Mouse (Mus musculus) layer of hippocampus, adult 11-12 months (tissue): ENCODE results near the gene Man1a.
A peak's percentile ranks its signal among the peaks of the same experiment; 100 is the strongest.

Experiments
- DNase-seq: peaks from one replicate; pipeline ENCODE4 v3.0.0; 2022; ENCODE audit warnings: low spot score

Gene Man1a

DNA sequence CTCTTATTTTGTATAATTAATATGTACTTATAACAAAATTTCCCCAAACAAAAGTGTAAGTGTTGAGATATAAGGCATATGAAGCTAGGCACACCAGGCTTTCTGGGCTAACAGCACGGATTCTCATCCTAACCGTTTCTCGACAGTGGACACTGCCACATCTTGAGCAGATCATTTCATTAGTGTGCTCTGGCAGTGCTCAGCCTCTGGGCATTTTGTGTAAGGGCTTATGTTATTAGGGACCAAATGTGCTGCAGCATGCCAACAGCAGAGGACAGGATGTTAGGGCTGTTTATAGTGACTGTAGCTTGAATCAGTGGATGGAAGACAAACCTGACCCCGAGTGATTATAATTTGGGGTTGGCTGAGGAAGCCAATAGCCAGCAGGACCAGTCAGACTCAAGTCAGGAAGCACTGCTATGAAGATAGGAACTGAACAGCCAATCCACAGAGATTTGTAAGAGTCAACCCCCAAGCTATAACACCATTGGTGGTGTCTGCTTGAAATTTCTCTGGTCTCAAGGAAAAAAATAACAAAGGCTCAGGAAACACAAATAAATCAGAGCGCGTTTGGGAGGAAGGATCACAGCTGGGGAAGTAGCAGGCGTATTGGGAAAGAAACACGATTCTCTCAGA, 161.3 kb downstream of the Man1a start:
- DNase-seq = no peak

DNA sequence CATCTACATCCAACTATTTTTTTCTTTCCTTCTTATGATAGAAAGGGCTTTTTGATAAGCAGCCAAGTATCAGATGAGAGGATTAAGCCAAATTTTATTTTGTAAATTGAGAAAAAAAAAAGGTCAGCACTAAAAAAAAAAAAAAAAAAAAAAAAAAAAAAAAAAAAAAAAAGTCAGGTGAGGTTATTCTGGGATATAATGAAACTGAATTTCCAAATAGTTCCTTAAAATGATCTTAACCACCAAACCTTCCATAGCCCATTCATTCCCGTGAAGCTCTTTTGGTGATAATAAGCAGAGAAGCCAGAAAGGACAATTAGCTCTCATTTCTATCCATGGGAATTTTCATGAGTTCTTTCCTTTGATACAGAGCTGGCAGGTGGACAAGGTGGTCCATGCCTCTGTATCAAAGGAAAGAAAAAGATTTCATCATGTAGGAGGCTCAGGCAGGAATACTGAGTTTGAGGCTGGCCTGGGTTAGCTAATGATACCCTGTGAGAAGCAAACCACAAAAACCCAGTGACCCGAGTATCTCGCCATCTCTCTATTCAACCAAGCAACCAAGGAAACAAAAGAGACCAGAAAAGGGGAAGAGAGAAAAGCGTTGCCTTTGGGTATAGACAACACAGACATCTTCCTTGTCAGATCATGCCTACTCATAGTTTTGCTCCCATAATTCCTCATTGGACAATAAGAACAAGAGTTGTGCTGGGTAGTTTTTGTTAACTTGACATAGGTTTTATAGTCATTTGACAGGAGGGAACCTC, 162.7 kb downstream of the Man1a start:
- DNase-seq = no peak

DNA sequence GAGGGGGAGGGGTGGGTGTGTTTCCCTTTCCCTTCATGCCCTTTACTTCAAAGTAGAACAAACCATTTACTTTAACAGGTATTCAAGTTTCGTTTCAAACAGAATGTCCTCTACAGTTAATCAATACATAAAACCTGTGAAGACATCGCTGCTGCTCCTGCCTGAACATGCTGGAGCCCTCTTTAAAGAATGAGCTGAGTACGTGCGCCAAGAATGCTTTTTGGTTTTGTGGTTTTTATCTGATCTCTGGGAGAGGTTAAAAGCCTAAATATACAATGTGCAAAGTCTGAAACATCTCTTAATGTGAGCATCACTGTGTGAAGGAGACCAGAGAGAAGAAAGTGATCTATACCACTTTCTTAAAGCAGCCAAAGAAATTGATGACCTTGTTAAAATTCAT, 186.9 kb downstream of the Man1a start:
- no peak for DNase-seq

DNA sequence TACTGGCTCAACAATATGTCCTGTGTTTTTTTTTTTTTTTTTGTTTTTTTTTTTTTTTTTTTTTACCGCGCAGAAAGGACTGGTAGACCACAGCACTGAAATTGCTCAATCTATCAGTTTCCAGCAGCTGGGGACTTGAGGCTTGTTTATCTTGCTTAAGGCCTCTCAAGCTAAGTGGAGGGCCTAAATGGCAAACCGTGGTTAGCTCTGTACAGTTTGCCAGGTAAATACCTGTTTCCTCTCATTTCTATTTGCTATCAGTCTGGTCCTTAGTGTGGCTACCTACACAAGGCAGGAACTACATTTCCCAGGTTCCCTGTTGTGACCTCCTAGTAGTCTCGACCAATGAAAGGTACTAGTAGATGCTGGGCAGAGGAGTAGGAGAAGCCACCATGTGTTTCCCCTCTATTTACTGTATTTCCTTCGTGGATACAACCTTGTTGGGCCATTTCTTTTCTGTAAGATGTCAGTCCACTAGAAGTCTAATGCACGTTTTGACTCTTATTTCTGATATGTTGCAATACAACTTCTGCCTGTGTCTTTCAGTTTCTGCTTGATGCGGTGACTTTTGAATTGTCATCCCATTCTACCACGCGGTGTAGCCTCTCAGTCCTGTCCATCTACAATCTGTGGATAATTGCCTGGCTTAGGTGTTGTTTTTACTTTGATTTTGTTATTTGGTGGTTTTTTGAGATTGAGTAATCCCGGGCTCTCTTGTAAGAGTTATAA, 187.9 kb downstream of the Man1a start:
- DNase-seq = no peak

DNA sequence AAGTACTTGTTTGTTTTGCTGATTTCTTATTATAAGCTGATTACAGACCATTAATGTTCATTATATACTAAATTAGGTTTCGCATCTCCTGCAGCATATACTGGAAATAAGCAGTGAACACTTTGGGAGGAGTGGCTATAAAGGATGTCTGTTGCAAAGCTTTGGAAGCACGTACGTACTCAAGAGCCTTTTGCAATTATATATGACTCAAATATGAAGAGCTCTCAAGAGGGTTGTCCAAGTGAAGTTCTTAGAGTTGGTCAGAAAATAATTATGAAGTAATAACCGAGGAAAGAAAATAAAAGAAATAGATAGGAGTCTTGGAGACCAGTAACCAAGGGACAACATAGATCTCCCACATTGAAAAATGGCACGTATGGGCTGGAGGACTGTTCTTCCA, 189.9 kb downstream of the Man1a start:
- no peak for DNase-seq

DNA sequence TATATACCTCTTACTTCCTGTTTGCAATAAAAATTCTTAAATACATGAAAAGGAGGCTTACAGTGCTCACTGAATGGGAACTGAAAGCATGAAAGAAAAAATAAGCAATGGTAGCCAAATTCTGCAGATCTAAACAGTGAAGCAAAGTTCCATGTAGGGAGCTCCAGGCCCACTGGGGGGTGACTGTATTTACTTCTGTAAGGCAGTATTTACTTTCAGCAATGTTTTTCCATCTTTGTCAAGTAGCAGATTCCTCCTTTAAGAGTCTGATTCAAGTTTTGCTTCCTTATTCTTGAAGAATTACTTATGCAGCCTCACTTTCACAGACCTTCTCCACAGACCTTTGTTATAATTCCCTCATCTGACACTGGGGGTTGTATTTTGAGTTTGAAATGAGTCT, 195.1 kb downstream of the Man1a start:
- DNase-seq = no peak

DNA sequence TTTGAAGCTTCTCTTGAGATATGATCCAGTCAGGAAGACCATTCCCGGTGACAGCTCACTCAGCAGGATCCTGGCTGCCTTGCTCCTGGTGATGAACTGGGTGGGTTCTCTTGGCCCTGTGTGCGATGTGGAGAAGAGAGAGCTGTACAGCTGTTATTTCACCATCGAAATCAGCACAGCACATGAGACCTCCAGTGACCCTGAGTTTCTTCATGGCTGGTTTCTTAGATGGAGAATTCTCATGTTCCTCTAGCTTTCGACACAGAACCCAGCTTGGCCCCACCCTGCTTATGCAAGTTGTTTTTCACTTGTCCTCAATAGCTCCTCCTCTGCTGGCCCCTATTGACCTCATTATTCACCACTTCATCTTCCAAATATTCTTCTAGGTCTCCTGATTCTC, 200.5 kb downstream of the Man1a start:
- DNase-seq = no peak

DNA sequence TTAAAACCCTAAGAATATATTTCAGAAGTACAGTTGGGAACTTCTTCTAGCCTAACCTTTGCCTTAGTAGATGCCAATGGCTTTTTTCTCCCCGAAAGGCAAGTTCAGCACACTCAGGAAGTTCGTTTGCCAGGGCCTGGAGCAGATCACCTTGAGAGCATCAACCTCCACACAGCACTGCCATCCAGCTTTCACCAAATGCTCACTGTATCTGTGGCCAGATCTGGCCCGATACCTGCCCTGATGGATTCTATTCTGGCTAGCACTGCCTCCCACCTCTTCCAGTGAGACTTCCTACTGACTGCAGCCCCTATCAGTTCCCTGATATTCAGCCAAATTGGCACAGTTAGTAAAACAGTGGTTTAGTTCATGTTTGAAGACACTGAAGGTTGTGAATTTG, 202.2 kb downstream of the Man1a start:
- no peak for DNase-seq

DNA sequence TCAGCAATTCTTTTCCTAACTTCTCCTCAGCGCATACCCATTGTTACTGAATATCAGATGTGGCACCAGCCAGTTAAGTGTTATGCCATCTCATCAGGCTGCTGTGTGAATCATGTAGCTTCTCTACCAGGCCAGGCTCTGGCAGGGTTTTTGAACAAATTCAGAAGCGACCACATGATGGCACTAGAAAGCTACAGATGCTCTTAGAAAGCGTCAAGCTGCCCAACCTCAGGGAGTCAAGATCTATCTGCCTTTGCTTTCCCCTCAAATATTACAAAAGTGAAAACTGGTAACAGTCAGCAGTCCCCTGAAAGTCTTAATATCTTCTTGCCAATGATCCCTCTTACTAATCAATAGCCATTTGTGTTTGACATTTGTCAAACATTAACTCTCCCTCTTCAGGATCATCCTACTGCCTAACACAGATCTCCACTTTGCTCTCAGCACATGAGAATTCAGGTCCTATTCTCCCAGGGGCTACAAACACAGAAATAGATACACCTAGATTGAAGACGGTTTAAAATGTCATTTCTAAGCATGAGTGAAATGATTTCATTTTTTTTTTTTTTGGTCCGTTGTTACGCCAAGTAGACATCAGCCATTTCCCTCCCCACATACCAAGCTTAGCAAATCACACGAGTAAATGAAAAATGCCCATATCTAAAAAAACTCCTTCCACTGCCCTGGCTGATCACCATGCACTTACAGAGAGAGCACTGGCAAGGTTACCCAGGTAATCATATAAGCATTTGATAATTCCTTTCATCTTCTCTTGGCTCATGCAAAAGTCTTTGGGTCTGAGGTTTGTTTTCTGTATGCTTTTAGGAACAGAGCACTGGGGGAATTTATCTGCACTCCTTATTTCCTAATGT, 212.7 kb downstream of the Man1a start:
- peak; percentile 67 for DNase-seq

DNA sequence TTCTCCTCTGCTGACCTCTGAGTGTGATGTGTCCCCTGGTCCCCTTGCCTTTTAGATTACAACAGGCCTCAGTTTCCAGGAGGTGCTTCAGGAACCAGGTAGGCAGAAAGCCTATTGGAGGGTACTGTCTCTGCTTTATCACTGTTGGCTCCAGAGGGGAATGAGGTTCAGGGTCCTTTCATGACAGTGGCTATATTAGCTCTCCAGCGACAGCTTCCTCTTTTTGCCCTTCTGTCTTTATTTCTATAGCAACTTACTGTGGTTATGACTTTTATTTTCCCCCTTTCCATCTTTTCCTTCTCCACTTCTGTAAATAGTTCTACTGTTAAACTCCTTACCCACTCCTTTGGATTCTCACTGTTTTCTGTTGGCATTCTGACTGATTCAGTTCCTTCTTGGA, 216.5 kb downstream of the Man1a start:
- no peak for DNase-seq

DNA sequence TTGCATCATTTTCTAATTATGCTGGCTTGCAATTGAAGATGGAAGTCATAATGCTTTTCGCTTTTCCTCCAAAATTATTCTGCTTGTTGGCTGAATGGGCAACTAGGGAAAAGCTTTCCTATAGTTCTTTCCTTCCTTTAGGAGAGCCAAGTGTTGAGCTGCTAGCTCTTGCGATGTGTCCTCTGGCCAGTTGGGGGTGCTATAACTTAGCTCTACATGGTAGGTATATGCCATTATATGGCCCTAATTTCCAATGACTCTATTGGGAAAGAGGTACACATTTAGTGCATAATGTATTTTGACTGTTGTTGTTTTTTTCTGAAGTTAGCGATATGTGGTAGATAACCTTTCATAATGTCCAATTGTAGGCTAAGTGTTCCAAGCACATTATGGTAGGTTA, 217.2 kb downstream of the Man1a start:
- DNase-seq = no peak
